In the genomic region with DNA sequence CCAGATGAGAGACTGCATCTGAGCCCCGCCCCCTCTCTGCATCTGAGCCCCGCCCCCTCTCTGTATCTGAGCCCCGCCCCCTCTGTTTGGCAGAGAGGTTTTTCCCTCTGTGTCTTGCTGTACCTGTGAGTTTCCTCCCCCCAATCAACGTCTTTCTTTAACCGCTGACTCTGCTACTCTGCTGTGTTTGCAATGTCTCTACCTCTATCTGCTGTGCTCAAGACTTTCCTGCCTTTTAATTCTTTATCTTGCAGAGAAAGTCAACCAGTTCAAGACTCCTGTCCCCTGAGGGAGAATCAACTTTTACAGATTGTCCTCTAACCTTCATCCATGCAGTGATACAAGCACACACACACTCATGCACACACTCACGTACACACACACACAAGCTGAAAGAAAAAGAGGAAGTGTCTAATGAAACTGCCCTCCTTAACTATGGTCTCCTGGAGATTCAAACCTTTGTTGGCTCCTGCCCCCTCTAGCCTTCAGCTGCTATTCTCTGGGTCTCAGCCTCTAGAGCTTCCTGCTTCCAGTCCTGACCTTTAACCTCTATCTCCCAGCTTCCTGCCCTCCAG, we compare ENCODE assay signal across 17 mouse cellular contexts.
DNase-seq lines count a peak whose midpoint lies in the region; ATAC-seq and TF ChIP-seq lines count a peak whose summit lies in the region.
"Had no signal": no experiment of that assay in that cellular context is flagged by ENCODE, and none has a peak within 500 bp of the region (broad histone marks: within the 10 kb centered on the region; RNA-seq: fewer than 3 reads in every experiment).

No protein-coding gene starts in this region.

- H3K9ac ChIP-seq in ES-Bruce4 (ENCODE audit: low read depth, poor library complexity, severe bottlenecking), result no peak overlapping the region
- H3K9ac ChIP-seq: forebrain, embryonic 12.5 days; lung, embryonic 15.5 days; midbrain, embryonic 13.5 days; neural tube, embryonic 12.5 days had no signal

- ATAC-seq in granulocyte monocyte progenitor cell, adult 5-6 weeks (replicated peaks; ENCODE audit: poor library complexity, severe bottlenecking), result peak; percentile 70
- peak; percentile 43 for ATAC-seq in megakaryocyte, adult 5-6 weeks (ENCODE audit: poor library complexity, severe bottlenecking)
- ATAC-seq in cerebellum, adult (ENCODE audit: insufficient number of reproducible peaks, low FRiP score, low TSS enrichment), result no peak
- ATAC-seq: hindbrain, postnatal 0 days; midbrain, embryonic 13.5 days had no signal

- peak overlapping the region; percentile 57 for H3K27ac ChIP-seq in ES-Bruce4 (ENCODE audit: insufficient read depth, low read length)
- H3K27ac ChIP-seq: forebrain, embryonic 12.5 days; hindbrain, postnatal 0 days; kidney, postnatal 0 days; lung, embryonic 15.5 days; midbrain, embryonic 13.5 days; neural tube, embryonic 12.5 days had no signal

- H3K9me3 ChIP-seq in ES-Bruce4 (replicated peaks; ENCODE audit: control insufficient read depth, insufficient read depth, low read length, poor library complexity, severe bottlenecking), result no peaks in the 10 kb centered on the region
- H3K9me3 ChIP-seq: forebrain, embryonic 12.5 days; G1E; lung, embryonic 15.5 days; midbrain, embryonic 13.5 days; neural tube, embryonic 12.5 days had no signal

- TF ChIP-seq POLR2A in ES-Bruce4 (IDR thresholded peaks at IDR 0.05; ENCODE audit: insufficient read depth, low read length), result no peak

- H3K4me1 ChIP-seq in ES-Bruce4 (ENCODE audit: control insufficient read depth, insufficient read depth, low read length), result peaks cover 9% of the 10 kb centered on the region
- H3K4me1 ChIP-seq: forebrain, embryonic 12.5 days; midbrain, embryonic 13.5 days had no signal

- TF ChIP-seq EP300 in ES-Bruce4 (IDR thresholded peaks at IDR 0.05; ENCODE audit: insufficient read depth, low read depth, low read length), result no peak

- peak; percentile 83 for DNase-seq in A20 (ENCODE audit: low read depth, low spot score)
- DNase-seq in right cerebral cortex, adult 18-20 months, result no peak
- DNase-seq in gastrocnemius, postnatal 10 days, result no peak
- no peak for DNase-seq in layer of hippocampus, postnatal 25 days (ENCODE audit: extremely low spot score in 1 of 2, low spot score in 1 of 2)
- DNase-seq: adrenal gland, adult 8-10 months; retina, postnatal 1 day had no signal

- TF ChIP-seq CTCF in ES-Bruce4 (IDR thresholded peaks at IDR 0.05; ENCODE audit: low read depth, low read length), result no peak

- H3K27me3 ChIP-seq in ES-Bruce4 (ENCODE audit: control insufficient read depth, insufficient read depth, low read length, poor library complexity, severe bottlenecking), result no peaks in the 10 kb centered on the region
- H3K27me3 ChIP-seq: forebrain, embryonic 12.5 days; lung, embryonic 15.5 days; midbrain, embryonic 13.5 days; neural tube, embryonic 12.5 days had no signal

- no peak overlapping the region for H3K4me3 ChIP-seq in ES-Bruce4 (ENCODE audit: low read depth, low read length)
- H3K4me3 ChIP-seq: forebrain, embryonic 12.5 days; lung, embryonic 15.5 days; midbrain, embryonic 13.5 days; neural tube, embryonic 12.5 days had no signal

- no peaks in the 10 kb centered on the region for H3K36me3 ChIP-seq in ES-Bruce4 (ENCODE audit: control insufficient read depth, insufficient read depth, low read length, poor library complexity, severe bottlenecking)
- H3K36me3 ChIP-seq: forebrain, embryonic 12.5 days; G1E; lung, embryonic 15.5 days; midbrain, embryonic 13.5 days; neural tube, embryonic 12.5 days had no signal
